Mouse (Mus musculus) embryonic facial prominence, embryonic 12.5 days (tissue): ENCODE measurements around the gene Mdk. TPM values are rescaled to one million over a fixed set of nuclear protein-coding genes. Genes with fewer than 3 reads are reported as not detected.
A peak's percentile ranks its signal among the peaks of the same experiment; 100 is the strongest.

Source experiments
- ATAC-seq: fragments of 200-750 bp; cut with Nextera tagmentation; 2 replicates; pipeline ENCODE4 v1.8.0; 2017; ENCODE audit not compliant: insufficient number of reproducible peaks, insufficient read depth, low FRiP score, low TSS enrichment
- H3K27ac ChIP-seq: fragments of 300-500 bp; sonication (generic); 2 replicates; pipeline ENCODE4 v1.5.1; 2016; ENCODE audit warnings: mild to moderate bottlenecking
- H3K27me3 ChIP-seq: fragments of 300-500 bp; sonication (generic); 2 replicates; pipeline ENCODE4 v1.6.1; 2016; ENCODE audit warnings: mild to moderate bottlenecking, moderate library complexity
- H3K36me3 ChIP-seq: fragments of 300-500 bp; sonication (generic); 2 replicates; pipeline ENCODE4 v1.6.1; 2016; ENCODE audit warnings: mild to moderate bottlenecking
- H3K4me1 ChIP-seq: fragments of 300-500 bp; sonication (generic); 2 replicates; pipeline ENCODE4 v1.6.1; 2016
- H3K4me2 ChIP-seq: fragments of 300-500 bp; sonication (generic); replicated peaks from 2 replicates; pipeline ENCODE4 v1.6.1; 2016; ENCODE audit warnings: mild to moderate bottlenecking, moderate library complexity
- H3K4me3 ChIP-seq: fragments of 300-500 bp; sonication (generic); 2 replicates; pipeline ENCODE4 v1.5.1; 2016; ENCODE audit warnings: mild to moderate bottlenecking
- H3K9ac ChIP-seq: fragments of 300-500 bp; sonication (generic); 2 replicates; pipeline ENCODE4 v1.6.1; 2016; ENCODE audit warnings: mild to moderate bottlenecking, moderate library complexity
- H3K9me3 ChIP-seq: fragments of 300-500 bp; sonication (generic); 2 replicates; pipeline ENCODE4 v1.6.1; 2016; ENCODE audit warnings: mild to moderate bottlenecking, moderate library complexity
- WGBS: fragments of 180-500 bp; shearing (Covaris S2); methylation state at CpG from one replicate; pipeline ENCODE4 v1.1.7; 2016; 5-methylcytosine and 5-hydroxymethylcytosine counted together
- polyA plus RNA-seq: library from polyadenylated mRNA; unstranded; fragments of >200 nt; fragmentation: Nextera tagmentation; extraction: Ambion mirVana; gene quantifications from 2 replicates; pipeline ENCODE4 v1.2.1, GENCODE M21; 2016

Mdk gene
- polyA plus RNA-seq, 1 experiment from 2014 or later, result 1,964 TPM

GRCm38 (mm10) chr2:91966367-91966766 lies 34.3 kb upstream of the Mdk start:
- peaks cover 11% of the 10 kb centered on the region; the same call in 1 of the 2 replicates for H3K27me3 ChIP-seq
- H3K4me1 ChIP-seq, result peaks cover 31% of the 10 kb centered on the region
- no peak overlapping the region for H3K4me2 ChIP-seq
- no peaks in the 10 kb centered on the region for H3K36me3 ChIP-seq
- H3K27ac ChIP-seq, result no peak overlapping the region
- H3K4me3 ChIP-seq, result no peak overlapping the region
- ATAC-seq, result no peak
- H3K9ac ChIP-seq, result no peak overlapping the region
- 85% methylated on average over 5 of the region's 5 CpGs for WGBS
- H3K9me3 ChIP-seq, result no peaks in the 10 kb centered on the region

- Histone ChIP-seq H3K4me3 (peak overlapping the region; percentile 17), H3K27me3 (peaks cover 6% of the 10 kb centered on the region; the same call in 1 of the 2 replicates), H3K36me3 (no peaks in the 10 kb centered on the region), H3K9ac (0 out of 2 replicates have a peak overlapping the region, but pooled peaks have one; percentile 11), H3K4me2 (peak overlapping the region; percentile 33), H3K4me1 (peaks cover 26% of the 10 kb centered on the region), H3K9me3 (no peaks in the 10 kb centered on the region), H3K27ac (no peak overlapping the region; the same call in 1 of the 2 replicates)
- 13% methylated on average over 20 of the region's 20 CpGs for WGBS
- ATAC-seq, result no peak
Observed at GRCm38 (mm10) chr2:91965417-91965816, 33.3 kb upstream of the Mdk start.

- WGBS, result 64% methylated on average over 3 of the region's 3 CpGs
- peak overlapping the region; percentile 17 for H3K4me3 ChIP-seq
Observed at GRCm38 (mm10) chr2:91964610-91965204, 32.6 kb upstream of the Mdk start.

GRCm38 (mm10) chr2:91963443-91963932 lies 31.4 kb upstream of the Mdk start:
- WGBS, result under 1% methylated on average over 43 of the region's 57 CpGs

More at GRCm38 (mm10) chr2:91964610-91965204, 32.6 kb upstream of the Mdk start:
- Histone ChIP-seq H3K4me1 (peaks cover 28% of the 10 kb centered on the region), H3K9ac (no peak overlapping the region), H3K27me3 (0 out of 2 replicates have a peak, but pooled peaks cover 3% of the 10 kb centered on the region), H3K4me2 (peak overlapping the region; percentile 33), H3K9me3 (no peaks in the 10 kb centered on the region), H3K36me3 (no peaks in the 10 kb centered on the region), H3K27ac (no peak overlapping the region; the same call in 1 of the 2 replicates)
- no peak for ATAC-seq

GRCm38 (mm10) chr2:91962864-91963401 lies 30.8 kb upstream of the Mdk start:
- Histone ChIP-seq H3K4me2 (peak overlapping the region; percentile 93), H3K9me3 (no peaks in the 10 kb centered on the region), H3K9ac (peak overlapping the region; percentile 92), H3K27ac (peak overlapping the region; percentile 80), H3K4me1 (peaks cover 37% of the 10 kb centered on the region), H3K27me3 (0 out of 2 replicates have a peak, but pooled peaks cover 3% of the 10 kb centered on the region), H3K4me3 (peak overlapping the region; percentile 88), H3K36me3 (no peaks in the 10 kb centered on the region)
- 1% methylated on average over 39 of the region's 39 CpGs for WGBS
- peak; percentile 13 for ATAC-seq

More at GRCm38 (mm10) chr2:91963443-91963932, 31.4 kb upstream of the Mdk start:
- peak overlapping the region; percentile 92 for H3K9ac ChIP-seq
- H3K9me3 ChIP-seq, result no peaks in the 10 kb centered on the region
- peak; percentile 93 for ATAC-seq
- H3K4me3 ChIP-seq, result peak overlapping the region; percentile 88
- H3K4me1 ChIP-seq, result peaks cover 35% of the 10 kb centered on the region
- peak overlapping the region; percentile 93 for H3K4me2 ChIP-seq
- H3K36me3 ChIP-seq, result no peaks in the 10 kb centered on the region
- 0 out of 2 replicates have a peak, but pooled peaks cover 3% of the 10 kb centered on the region for H3K27me3 ChIP-seq
- H3K27ac ChIP-seq, result peak overlapping the region; percentile 80

- H3K4me3 ChIP-seq, result peak overlapping the region; percentile 88
- no peak overlapping the region for H3K27ac ChIP-seq
- peak overlapping the region; percentile 93 for H3K4me2 ChIP-seq
- H3K9me3 ChIP-seq, result no peaks in the 10 kb centered on the region
- H3K9ac ChIP-seq, result peak overlapping the region; percentile 92
- WGBS, result 53% methylated on average over 4 of the region's 4 CpGs
- ATAC-seq, result no peak
- H3K4me1 ChIP-seq, result peaks cover 43% of the 10 kb centered on the region
- no peaks in the 10 kb centered on the region for H3K36me3 ChIP-seq
- H3K27me3 ChIP-seq, result 0 out of 2 replicates have a peak, but pooled peaks cover 3% of the 10 kb centered on the region
Observed at GRCm38 (mm10) chr2:91961901-91962761, 30.0 kb upstream of the Mdk start.

DNA sequence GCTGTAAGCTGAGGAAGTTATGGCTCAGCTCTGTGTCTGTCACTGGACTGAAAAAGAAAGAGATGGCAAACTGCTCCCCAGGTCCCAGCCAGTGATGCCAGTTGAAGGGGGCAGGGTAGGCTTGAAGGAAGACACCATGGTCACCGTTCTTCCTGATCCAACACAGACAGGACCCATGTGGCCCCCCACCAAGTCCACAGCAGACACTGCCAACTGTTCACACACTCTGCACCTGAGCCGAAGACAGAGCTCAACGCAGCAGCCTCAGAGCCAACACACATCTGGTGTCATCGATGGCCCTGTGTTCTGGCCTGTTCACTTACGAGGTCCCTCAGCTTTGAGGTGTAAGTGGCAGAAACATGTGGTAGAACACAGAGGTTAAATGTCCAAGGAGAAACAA lies 28.4 kb upstream of the Mdk start:
- Histone ChIP-seq H3K27ac (no peak overlapping the region), H3K9me3 (no peaks in the 10 kb centered on the region), H3K4me3 (no peak overlapping the region), H3K4me2 (no peak overlapping the region), H3K4me1 (peaks cover 46% of the 10 kb centered on the region), H3K36me3 (no peaks in the 10 kb centered on the region), H3K27me3 (0 out of 2 replicates have a peak, but pooled peaks cover 3% of the 10 kb centered on the region), H3K9ac (no peak overlapping the region)
- 93% methylated on average over 5 of the region's 5 CpGs for WGBS
- ATAC-seq, result no peak

DNA sequence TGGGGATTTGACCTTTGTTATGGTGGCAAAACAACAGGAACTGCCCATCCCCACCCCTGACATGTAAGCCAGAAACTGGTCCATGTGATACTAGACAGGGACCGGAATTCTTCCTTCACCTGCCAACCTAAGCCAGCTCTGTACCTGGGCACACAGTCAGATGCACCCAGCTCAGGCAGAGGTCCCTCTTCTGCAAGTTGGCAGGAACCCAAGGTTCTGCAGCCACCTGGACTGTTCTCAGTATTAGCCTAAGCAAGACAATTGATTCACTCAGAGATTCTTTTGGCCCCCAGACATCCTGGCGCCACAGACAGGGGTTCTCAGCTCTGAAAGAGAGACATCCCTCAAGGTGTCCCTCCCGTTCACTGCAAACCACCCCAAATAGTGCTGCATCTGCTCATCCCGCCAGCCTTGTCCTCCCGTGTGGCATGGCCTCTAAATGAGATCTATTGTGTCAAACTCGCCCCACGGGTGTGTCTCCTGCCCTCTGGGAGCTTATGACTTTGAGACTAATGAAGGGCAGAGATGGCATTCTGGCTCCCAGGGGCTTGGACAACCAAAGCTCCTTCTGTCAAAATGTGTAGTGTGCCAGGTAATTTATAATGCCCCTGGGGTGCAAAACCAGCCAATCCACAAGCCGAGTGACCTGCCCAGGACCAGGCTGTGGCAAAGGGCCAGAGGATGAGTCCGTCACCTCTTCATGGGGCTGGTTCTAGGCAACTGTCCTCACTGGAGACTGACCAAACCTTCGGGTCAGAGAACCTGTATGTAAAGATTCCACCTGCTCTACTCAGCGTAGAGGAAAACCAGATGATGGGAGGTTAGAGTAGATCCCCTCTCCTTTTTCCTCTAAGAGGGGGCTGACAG lies 27.7 kb upstream of the Mdk start:
- H3K27ac ChIP-seq, result no peak overlapping the region
- no peaks in the 10 kb centered on the region for H3K9me3 ChIP-seq
- no peak overlapping the region for H3K9ac ChIP-seq
- 75% methylated on average over 11 of the region's 11 CpGs for WGBS
- no peak overlapping the region for H3K4me2 ChIP-seq
- no peak overlapping the region for H3K4me3 ChIP-seq
- peaks cover 41% of the 10 kb centered on the region for H3K4me1 ChIP-seq
- no peak for ATAC-seq
- H3K27me3 ChIP-seq, result 0 out of 2 replicates have a peak, but pooled peaks cover 3% of the 10 kb centered on the region
- H3K36me3 ChIP-seq, result no peaks in the 10 kb centered on the region

GRCm38 (mm10) chr2:91958701-91959457 lies 26.8 kb upstream of the Mdk start:
- Histone ChIP-seq H3K27me3 (no peaks in the 10 kb centered on the region), H3K9ac (no peak overlapping the region), H3K27ac (no peak overlapping the region), H3K4me1 (peaks cover 42% of the 10 kb centered on the region), H3K4me3 (no peak overlapping the region), H3K9me3 (no peaks in the 10 kb centered on the region), H3K36me3 (no peaks in the 10 kb centered on the region), H3K4me2 (no peak overlapping the region)
- WGBS, result 44% methylated on average over 10 of the region's 10 CpGs
- no peak for ATAC-seq

DNA sequence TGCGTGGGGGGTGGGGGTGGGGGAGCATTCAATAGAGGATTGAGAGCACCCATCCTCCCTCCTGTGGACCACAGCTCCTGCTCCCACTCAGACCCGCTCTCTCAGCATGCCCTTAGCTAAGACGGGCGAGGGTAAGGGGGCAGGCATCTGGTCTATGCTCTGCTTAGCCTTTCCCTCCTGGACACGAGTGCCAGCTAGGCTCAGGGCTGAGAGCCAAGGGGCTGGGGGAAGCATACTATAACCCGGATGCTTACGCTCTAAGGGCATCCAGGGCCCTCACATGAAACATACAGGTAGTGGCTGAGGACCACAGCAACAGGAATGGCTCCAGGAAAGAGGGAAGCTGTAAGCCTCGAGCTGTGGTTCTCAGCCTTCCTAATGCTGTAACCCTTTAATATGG lies 26.0 kb upstream of the Mdk start:
- Histone ChIP-seq H3K9ac (no peak overlapping the region), H3K4me1 (peaks cover 44% of the 10 kb centered on the region), H3K4me3 (no peak overlapping the region), H3K27me3 (no peaks in the 10 kb centered on the region), H3K4me2 (no peak overlapping the region), H3K36me3 (no peaks in the 10 kb centered on the region), H3K27ac (no peak overlapping the region), H3K9me3 (no peaks in the 10 kb centered on the region)
- WGBS, result 91% methylated on average over 8 of the region's 8 CpGs
- ATAC-seq, result no peak
